Mouse (Mus musculus): ENCODE results near the gene Clcc1. TPM values are rescaled to one million over a fixed set of nuclear protein-coding genes. Genes with fewer than 3 reads are reported as not detected.
A peak's percentile ranks its signal among the peaks of the same experiment; 100 is the strongest.
"Not testable (repeated sequence)": the region's sequence is repeated elsewhere in the genome, so short reads cannot be mapped to it uniquely, and the experiment has no call there.

Clcc1 gene
- polyA plus RNA-seq (2015; fragmentation: Nextera tagmentation; extraction: Ambion mirVana): 41.8 and 47.4 TPM in 2 replicates

GRCm38 (mm10) chr3:108653710-108654379, at the start of gene Clcc1:
Clcc1 (plus strand) TSS chr3:108653913.
- no peaks in the 10 kb centered on the region for H3K9me3 ChIP-seq
- under 1% methylated on average over 57 of the region's 57 CpGs for WGBS
- H3K9ac ChIP-seq: peak within 1 kb of the TSS; percentile 86
- H3K27me3 ChIP-seq: no peaks in the 10 kb centered on the region
- H3K4me3 ChIP-seq: peak within 1 kb of the TSS; percentile 76
- no peaks in the 10 kb centered on the region for H3K36me3 ChIP-seq
- H3K4me1 ChIP-seq (replicated peaks): peaks cover 14% of the 10 kb centered on the region
- peak within 1 kb of the TSS; percentile 90 for H3K27ac ChIP-seq (replicated peaks)
- peak; percentile 97 for ATAC-seq (ENCODE audit: low read depth)
- peak within 1 kb of the TSS; percentile 62 for H3K4me2 ChIP-seq

GRCm38 (mm10) chr3:108608906-108609305, 44.8 kb upstream of the Clcc1 start:
- Histone ChIP-seq H3K4me1 (replicated peaks) (no peaks in the 10 kb centered on the region), H3K4me2 (no peak overlapping the region), H3K36me3 (peaks cover 27% of the 10 kb centered on the region), H3K9ac (no peak overlapping the region), H3K27ac (replicated peaks) (no peak overlapping the region), H3K9me3 (no peaks in the 10 kb centered on the region), H3K27me3 (no peaks in the 10 kb centered on the region), H3K4me3 (no peak overlapping the region)
- ATAC-seq (ENCODE audit: low read depth): no peak
- 61% methylated on average over 3 of the region's 3 CpGs for WGBS

- 89% methylated on average over 5 of the region's 5 CpGs for WGBS
- no peak overlapping the region for H3K4me3 ChIP-seq
- H3K4me1 ChIP-seq (replicated peaks): no peaks in the 10 kb centered on the region
- no peaks in the 10 kb centered on the region for H3K27me3 ChIP-seq
- H3K27ac ChIP-seq (replicated peaks): no peak overlapping the region
- peaks cover 37% of the 10 kb centered on the region for H3K36me3 ChIP-seq
- no peak overlapping the region for H3K4me2 ChIP-seq
- H3K9ac ChIP-seq: no peak overlapping the region
- no peak for ATAC-seq (ENCODE audit: low read depth)
- H3K9me3 ChIP-seq: no peaks in the 10 kb centered on the region
Observed at GRCm38 (mm10) chr3:108634761-108635160, 19.0 kb upstream of the Clcc1 start.

GRCm38 (mm10) chr3:108639412-108639811, 14.3 kb upstream of the Clcc1 start:
- Histone ChIP-seq H3K27ac (replicated peaks) (no peak overlapping the region), H3K9ac (no peak overlapping the region), H3K4me3 (no peak overlapping the region), H3K4me1 (replicated peaks) (no peaks in the 10 kb centered on the region), H3K4me2 (no peak overlapping the region), H3K27me3 (no peaks in the 10 kb centered on the region), H3K36me3 (peaks cover 47% of the 10 kb centered on the region), H3K9me3 (no peaks in the 10 kb centered on the region)
- ATAC-seq (ENCODE audit: low read depth): no peak
- 62% methylated on average over 4 of the region's 4 CpGs for WGBS

- Histone ChIP-seq H3K9me3 (no peaks in the 10 kb centered on the region), H3K9ac (no peak overlapping the region), H3K27me3 (no peaks in the 10 kb centered on the region), H3K4me3 (no peak overlapping the region), H3K27ac (replicated peaks) (no peak overlapping the region), H3K4me2 (no peak overlapping the region), H3K4me1 (replicated peaks) (no peaks in the 10 kb centered on the region), H3K36me3 (peaks cover 54% of the 10 kb centered on the region)
- no peak for ATAC-seq (ENCODE audit: low read depth)
- WGBS: 87% methylated on average over 4 of the region's 4 CpGs
Observed at GRCm38 (mm10) chr3:108640998-108641397, 12.7 kb upstream of the Clcc1 start.

- Histone ChIP-seq H3K4me1 (replicated peaks) (no peaks in the 10 kb centered on the region), H3K9ac (no peak overlapping the region), H3K27ac (replicated peaks) (no peak overlapping the region), H3K27me3 (no peaks in the 10 kb centered on the region), H3K4me3 (no peak overlapping the region), H3K9me3 (no peaks in the 10 kb centered on the region), H3K4me2 (no peak overlapping the region), H3K36me3 (peaks cover 40% of the 10 kb centered on the region)
- WGBS: 94% methylated on average over 3 of the region's 3 CpGs
- ATAC-seq (ENCODE audit: low read depth): no peak
Observed at GRCm38 (mm10) chr3:108644856-108645255, 8.9 kb upstream of the Clcc1 start.

- H3K27me3 ChIP-seq: no peaks in the 10 kb centered on the region
- WGBS: 46% methylated on average over 7 of the region's 7 CpGs
- H3K4me2 ChIP-seq: no peak overlapping the region
- no peaks in the 10 kb centered on the region for H3K9me3 ChIP-seq
- peaks cover 38% of the 10 kb centered on the region for H3K36me3 ChIP-seq
- H3K9ac ChIP-seq: no peak overlapping the region
- no peaks in the 10 kb centered on the region for H3K4me1 ChIP-seq (replicated peaks)
- no peak for ATAC-seq (ENCODE audit: low read depth)
- H3K4me3 ChIP-seq: no peak overlapping the region
- H3K27ac ChIP-seq (replicated peaks): no peak overlapping the region
Observed at GRCm38 (mm10) chr3:108646036-108646435, 7.7 kb upstream of the Clcc1 start.

GRCm38 (mm10) chr3:108647681-108648080, 6.0 kb upstream of the Clcc1 start:
- H3K4me3 ChIP-seq; H3K4me2 ChIP-seq; H3K9me3 ChIP-seq; H3K4me1 ChIP-seq (replicated peaks); ATAC-seq (ENCODE audit: low read depth); H3K9ac ChIP-seq; H3K27ac ChIP-seq (replicated peaks); H3K27me3 ChIP-seq: not testable (repeated sequence)
- peaks cover 33% of the 10 kb centered on the region for H3K36me3 ChIP-seq
- 52% methylated on average over 5 of the region's 5 CpGs for whole genome bisulfite sequencing

- Histone ChIP-seq H3K9me3 (no peaks in the 10 kb centered on the region), H3K27me3 (no peaks in the 10 kb centered on the region), H3K36me3 (no peaks in the 10 kb centered on the region), H3K9ac (no peak overlapping the region), H3K4me3 (no peak overlapping the region), H3K4me1 (replicated peaks) (peaks cover 14% of the 10 kb centered on the region), H3K4me2 (peak overlapping the region; percentile 27), H3K27ac (replicated peaks) (no peak overlapping the region)
- WGBS: 29% methylated on average over 9 of the region's 9 CpGs
- no peak for ATAC-seq (ENCODE audit: low read depth)
Observed at GRCm38 (mm10) chr3:108652866-108653642, 659 bp upstream of the Clcc1 start.

GRCm38 (mm10) chr3:108654566-108654965, 853 bp downstream of the Clcc1 start:
- H3K9me3 ChIP-seq: no peaks in the 10 kb centered on the region
- H3K9ac ChIP-seq: peak overlapping the region; percentile 86
- no peak overlapping the region for H3K27ac ChIP-seq (replicated peaks)
- no peak for ATAC-seq (ENCODE audit: low read depth)
- peak overlapping the region; percentile 76 for H3K4me3 ChIP-seq
- H3K27me3 ChIP-seq: no peaks in the 10 kb centered on the region
- H3K4me2 ChIP-seq: peak overlapping the region; percentile 62
- 35% methylated on average over 14 of the region's 14 CpGs for WGBS
- peaks cover 14% of the 10 kb centered on the region for H3K4me1 ChIP-seq (replicated peaks)
- H3K36me3 ChIP-seq: no peaks in the 10 kb centered on the region

GRCm38 (mm10) chr3:108655486-108655885, 1.8 kb downstream of the Clcc1 start:
- 70% methylated on average over 7 of the region's 7 CpGs for WGBS

GRCm38 (mm10) chr3:108658612-108659011, 4.9 kb downstream of the Clcc1 start:
- H3K4me2 ChIP-seq: no peak overlapping the region
- WGBS: 95% methylated on average over 9 of the region's 9 CpGs
- no peak for ATAC-seq (ENCODE audit: low read depth)
- H3K4me3 ChIP-seq: no peak overlapping the region
- H3K9me3 ChIP-seq: no peaks in the 10 kb centered on the region
- H3K9ac ChIP-seq: no peak overlapping the region
- no peaks in the 10 kb centered on the region for H3K27me3 ChIP-seq
- H3K36me3 ChIP-seq: peaks cover 23% of the 10 kb centered on the region
- no peak overlapping the region for H3K27ac ChIP-seq (replicated peaks)
- peaks cover 14% of the 10 kb centered on the region for H3K4me1 ChIP-seq (replicated peaks)

More at GRCm38 (mm10) chr3:108655486-108655885, 1.8 kb downstream of the Clcc1 start:
- no peaks in the 10 kb centered on the region for H3K27me3 ChIP-seq
- ATAC-seq (ENCODE audit: low read depth): no peak
- H3K4me1 ChIP-seq (replicated peaks): peaks cover 14% of the 10 kb centered on the region
- H3K9ac ChIP-seq: no peak overlapping the region
- no peak overlapping the region for H3K4me2 ChIP-seq
- no peaks in the 10 kb centered on the region for H3K36me3 ChIP-seq
- H3K4me3 ChIP-seq: no peak overlapping the region
- no peaks in the 10 kb centered on the region for H3K9me3 ChIP-seq
- no peak overlapping the region for H3K27ac ChIP-seq (replicated peaks)

All from neural tube, embryonic 13.5 days (tissue).